In the genomic region with DNA sequence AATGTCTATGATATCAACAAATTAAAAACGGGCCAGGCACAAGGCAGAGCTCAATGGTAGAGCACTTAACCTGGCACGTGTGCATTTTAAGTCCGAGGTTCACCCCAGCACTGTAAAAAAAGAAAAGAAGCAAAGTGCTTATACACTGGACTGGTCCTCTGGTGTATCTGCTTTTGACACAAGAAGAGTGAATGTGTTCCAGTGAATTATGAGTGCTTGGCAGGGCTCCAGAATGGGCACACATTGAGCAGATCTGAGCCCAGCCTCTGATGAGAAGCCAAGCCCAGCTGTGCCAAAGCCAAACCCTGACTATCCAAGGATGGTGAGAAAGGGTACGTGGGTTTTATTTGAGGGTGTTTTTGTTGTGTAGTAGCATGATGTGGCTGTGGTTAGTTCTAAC, we compare ENCODE assay signal across 18 mouse cellular contexts.
A peak's percentile ranks its signal among the peaks of the same experiment; 100 is the strongest.
DNase-seq lines count a peak whose midpoint lies in the region; ATAC-seq lines count a peak whose summit lies in the region.
"Had no signal": no experiment of that assay in that cellular context is flagged by ENCODE, and none has a peak within 500 bp of the region (broad histone marks: within the 10 kb centered on the region; RNA-seq: fewer than 3 reads in every experiment).

No protein-coding gene starts in this region.

- no peaks in the 10 kb centered on the region for H3K9me3 ChIP-seq in neural tube, embryonic 13.5 days
- H3K9me3 ChIP-seq in neural tube, embryonic 15.5 days (replicated peaks): no peaks in the 10 kb centered on the region
- no peaks in the 10 kb centered on the region for H3K9me3 ChIP-seq in midbrain, embryonic 10.5 days (replicated peaks)
- H3K9me3 ChIP-seq: embryonic facial prominence, embryonic 12.5 days; forebrain, embryonic 12.5 days; hindbrain, embryonic 15.5 days; neural tube, embryonic 12.5 days had no signal

- H3K4me1 ChIP-seq in neural tube, embryonic 13.5 days (replicated peaks): 0 out of 2 replicates have a peak, but pooled peaks cover 6% of the 10 kb centered on the region
- H3K4me1 ChIP-seq in neural tube, embryonic 15.5 days: no peaks in the 10 kb centered on the region
- no peaks in the 10 kb centered on the region for H3K4me1 ChIP-seq in midbrain, embryonic 10.5 days
- H3K4me1 ChIP-seq: forebrain, embryonic 12.5 days; hindbrain, embryonic 15.5 days had no signal

- ATAC-seq in neural tube, embryonic 13.5 days (ENCODE audit: low read depth): peak; percentile 15; the same call in 1 of the 2 replicates
- ATAC-seq in neural tube, embryonic 15.5 days (ENCODE audit: low FRiP score): no peak
- ATAC-seq in activated CD4-positive, CD25-positive, alpha-beta regulatory T cell, adult 4 months: no peak

- H3K36me3 ChIP-seq in neural tube, embryonic 13.5 days: no peaks in the 10 kb centered on the region
- no peaks in the 10 kb centered on the region for H3K36me3 ChIP-seq in neural tube, embryonic 15.5 days
- H3K36me3 ChIP-seq in midbrain, embryonic 10.5 days: no peaks in the 10 kb centered on the region
- H3K36me3 ChIP-seq: embryonic facial prominence, embryonic 12.5 days; forebrain, embryonic 12.5 days; hindbrain, embryonic 15.5 days; neural tube, embryonic 12.5 days had no signal

- no peaks in the 10 kb centered on the region for H3K27me3 ChIP-seq in neural tube, embryonic 13.5 days
- no peaks in the 10 kb centered on the region for H3K27me3 ChIP-seq in neural tube, embryonic 15.5 days (replicated peaks)
- H3K27me3 ChIP-seq in midbrain, embryonic 10.5 days (ENCODE audit: low read depth, poor library complexity, severe bottlenecking): no peaks in the 10 kb centered on the region
- H3K27me3 ChIP-seq: CH12.LX; embryonic facial prominence, embryonic 12.5 days; forebrain, embryonic 12.5 days; hindbrain, embryonic 15.5 days; neural tube, embryonic 12.5 days had no signal

- peak; percentile 76 to 80 for DNase-seq in adrenal gland, adult (ENCODE audit: inconsistent age in 2 of 2, low spot score in 1 of 2)
- DNase-seq in adrenal gland, postnatal 4 days (ENCODE audit: low spot score in 2 of 2): no peak
- DNase-seq in heart, postnatal 4 days: peak; percentile 17
- DNase-seq in heart, adult 8-10 months (ENCODE audit: low spot score): no peak
- DNase-seq in midbrain, embryonic 10.5 days (ENCODE audit: low spot score): no peak
- DNase-seq: kidney, adult 11 months; kidney, postnatal 4 days; liver; lung, adult 18-20 months had no signal

- H3K27ac ChIP-seq in neural tube, embryonic 13.5 days (replicated peaks): no peak overlapping the region
- H3K27ac ChIP-seq in neural tube, embryonic 15.5 days (replicated peaks): no peak overlapping the region
- H3K27ac ChIP-seq in midbrain, embryonic 10.5 days (replicated peaks): no peak overlapping the region
- H3K27ac ChIP-seq: embryonic facial prominence, embryonic 12.5 days; forebrain, embryonic 12.5 days; hindbrain, embryonic 15.5 days; macrophage; neural tube, embryonic 12.5 days had no signal

- H3K4me3 ChIP-seq in neural tube, embryonic 13.5 days: no peak overlapping the region
- no peak overlapping the region for H3K4me3 ChIP-seq in neural tube, embryonic 15.5 days (replicated peaks)
- no peak overlapping the region for H3K4me3 ChIP-seq in midbrain, embryonic 10.5 days
- H3K4me3 ChIP-seq: embryonic facial prominence, embryonic 12.5 days; forebrain, embryonic 12.5 days; hindbrain, embryonic 15.5 days; neural tube, embryonic 12.5 days had no signal

- no peak overlapping the region for H3K9ac ChIP-seq in neural tube, embryonic 13.5 days
- H3K9ac ChIP-seq in neural tube, embryonic 15.5 days (replicated peaks): no peak overlapping the region
- H3K9ac ChIP-seq: embryonic facial prominence, embryonic 12.5 days; forebrain, embryonic 12.5 days; hindbrain, embryonic 15.5 days; neural tube, embryonic 12.5 days had no signal

- H3K4me2 ChIP-seq in neural tube, embryonic 13.5 days: no peak overlapping the region
- no peak overlapping the region for H3K4me2 ChIP-seq in neural tube, embryonic 15.5 days
- H3K4me2 ChIP-seq: embryonic facial prominence, embryonic 12.5 days; forebrain, embryonic 12.5 days; hindbrain, embryonic 15.5 days; neural tube, embryonic 12.5 days had no signal

- WGBS in neural tube, embryonic 13.5 days: 66% methylated on average over 4 of the region's 4 CpGs
- 60% methylated on average over 4 of the region's 4 CpGs for WGBS in neural tube, embryonic 15.5 days
- 87% methylated on average over 4 of the region's 4 CpGs for WGBS in midbrain, embryonic 10.5 days

Comparison
In these comparisons a context has a peak if more than half of its experiments do, and no peak if none do; other contexts are left out.
1. DNase-seq: peak in adrenal gland, adult (2 of 2) and heart, postnatal 4 days (single experiment); none in adrenal gland, postnatal 4 days (0 of 2), heart, adult 8-10 months (single experiment) and midbrain, embryonic 10.5 days (single experiment).